Mouse (Mus musculus) cortical plate, adult 2 months (tissue): ENCODE data around the gene Eno3.

ENCODE experiments used
- CTCF ChIP-seq: fragments of 200-500 bp; IDR thresholded peaks from 2 replicates; pipeline ENCODE4 v1.5.1; 2011; ENCODE audit warnings: mild to moderate bottlenecking, control low read depth, low read length; ENCODE audit not compliant: insufficient read depth; ENCODE audit errors: extremely low read depth
- POLR2A ChIP-seq: fragments of 200-500 bp; IDR thresholded peaks from 2 replicates; pipeline ENCODE4 v1.6.1; 2011; ENCODE audit warnings: mild to moderate bottlenecking, low read length, control low read depth; ENCODE audit not compliant: insufficient read depth; ENCODE audit errors: extremely low read depth

GRCm38 (mm10) chr11:70668335-70668770, 11.4 kb downstream of the Eno3 start:
- TF ChIP-seq CTCF (no peak), POLR2A (no peak)
